Mouse (Mus musculus) mouse embryonic stem cell (cell line): ENCODE data around the gene Gm3015.
"Not testable (repeated sequence)": the region's sequence is repeated elsewhere in the genome, so short reads cannot be mapped to it uniquely, and the experiment has no call there.

Source experiments
- in situ Hi-C, 2 experiments: fragments of 300-500 bp; cut with MboI; formaldehyde crosslinking; loops; 1 replicate in 1 of 2; 3 replicates in 1 of 2; pipeline ENCODE4 v1.14.3; 2019 to 2020; ENCODE audit warnings: low sequenced_read_pairs in 2 of 2, low pct_unique_long_range_greater_than_20kb in 1 of 2, mixed read lengths in 1 of 2; ENCODE audit not compliant: unreplicated experiment in 1 of 2

The Gm3015 gene

DNA sequence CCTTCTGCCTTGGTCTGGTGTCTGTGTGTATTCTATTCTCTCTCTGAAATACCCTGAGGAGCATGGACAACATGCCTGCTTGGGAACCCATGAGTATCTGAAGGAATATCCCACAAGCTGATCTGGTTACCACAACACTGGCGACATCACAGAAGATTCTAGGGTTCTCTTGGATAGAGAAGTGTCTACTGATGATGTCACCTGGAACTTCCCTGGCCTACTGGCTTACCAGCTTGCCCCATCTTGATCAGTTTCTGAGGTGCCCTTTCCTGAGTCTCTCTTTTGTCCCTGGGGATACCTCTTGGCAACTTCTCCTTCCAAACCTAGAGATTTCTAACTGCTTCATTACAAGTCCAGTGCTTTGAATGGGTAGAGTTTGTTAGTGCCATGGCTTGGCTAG lies at the start of gene Gm3015:
Gm3015 (minus strand) TSS at position 101 of the 400 bp plus-strand sequence.
- in situ Hi-C loops, result not testable (repeated sequence)

DNA sequence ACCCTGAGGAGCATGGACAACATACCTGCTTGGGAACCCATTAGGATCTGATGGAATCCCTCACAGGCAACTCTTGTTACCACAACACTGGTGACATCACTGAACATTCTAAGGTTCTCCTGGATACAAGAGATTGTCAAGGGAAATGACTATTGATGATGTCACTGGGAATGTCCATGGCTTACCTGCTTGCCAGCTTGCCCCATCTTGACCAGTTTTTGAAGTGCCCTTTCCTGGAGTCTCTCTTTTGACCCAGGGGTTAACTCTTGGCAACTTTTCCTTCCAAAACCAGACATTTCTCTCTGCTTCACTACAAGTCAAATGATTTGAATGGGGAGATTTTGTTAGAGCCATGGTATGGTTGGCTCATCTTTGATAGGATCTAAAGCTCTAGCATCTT lies 29.3 kb upstream of the Gm3015 start, which contains the start of gene Gm10377:
Gm10377 (minus strand) TSS at position 101 of the 400 bp plus-strand sequence.
- in situ Hi-C loops, result not testable (repeated sequence)
